Mouse (Mus musculus) CD8-positive naive resting alpha-beta T cell, adult 2 months (primary cell): ENCODE data around the gene Tnfsf14.

Source experiments
- DNase-seq, 2 experiments: peaks; one replicate each; pipeline ENCODE4 v3.0.0; 2022; ENCODE audit warnings: low read depth in 2 of 2, low spot score in 2 of 2

Gene Tnfsf14

DNA sequence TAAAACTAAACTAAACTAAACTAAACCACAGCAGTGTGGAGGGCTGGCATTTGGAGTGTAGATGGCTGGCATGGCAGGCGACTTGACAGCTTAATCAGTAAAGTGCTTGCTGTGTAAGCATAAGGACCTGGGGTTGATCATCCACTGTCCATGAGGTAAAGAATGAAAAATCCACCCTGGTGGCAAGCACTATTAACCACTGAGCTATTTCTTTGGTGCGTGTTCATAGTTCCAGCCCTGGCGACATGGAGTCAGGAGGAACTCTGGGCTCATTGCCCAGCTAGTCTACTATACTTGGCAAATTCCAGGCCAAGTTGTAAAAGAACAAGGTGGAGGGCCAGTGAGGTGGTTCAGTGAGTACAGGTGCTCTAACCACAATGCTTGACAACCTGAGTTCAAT is 14.0 kb upstream of the Tnfsf14 start:
- DNase-seq: no peak

DNA sequence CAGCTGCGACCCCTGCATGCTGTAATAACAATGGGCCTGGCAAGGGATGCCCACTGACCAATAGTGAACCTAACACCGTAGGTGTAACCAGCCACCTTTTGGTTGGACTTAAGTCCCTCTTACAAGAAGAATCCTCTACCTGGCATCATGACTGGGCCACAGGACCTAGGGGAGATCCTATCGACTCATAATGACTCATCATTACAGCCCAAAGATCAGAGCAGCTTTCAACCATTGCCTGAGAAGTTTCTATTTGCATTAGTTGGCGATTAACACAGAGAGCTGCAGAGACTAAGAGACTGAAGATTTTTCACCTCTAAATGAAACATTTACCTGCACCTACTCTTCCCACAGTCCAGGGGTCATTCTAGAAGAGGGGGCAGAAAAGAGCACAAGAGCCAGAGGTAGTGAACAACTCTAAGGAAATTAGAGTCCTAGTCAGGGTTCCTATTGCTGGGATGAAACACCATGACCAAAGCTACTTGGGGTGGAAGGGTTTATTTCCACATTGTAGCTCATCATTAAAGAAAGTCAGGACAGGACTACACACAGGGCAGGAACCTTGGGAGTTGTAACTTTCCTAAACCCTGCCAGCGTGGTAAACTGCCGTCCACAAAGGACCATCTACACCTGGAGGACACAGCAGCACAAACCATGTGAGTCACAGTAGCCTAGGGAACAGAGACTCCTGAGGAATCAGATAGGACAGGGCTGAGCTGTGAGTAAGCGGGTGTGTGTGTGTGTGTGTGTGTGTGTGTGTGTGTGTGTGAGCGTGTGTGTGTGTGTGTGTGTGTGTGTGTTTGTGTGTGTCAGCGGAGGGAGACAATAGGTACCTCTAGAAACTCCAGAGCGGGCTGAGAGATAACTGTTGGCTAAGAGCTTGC is 8.1 kb upstream of the Tnfsf14 start:
- no peak for DNase-seq

DNA sequence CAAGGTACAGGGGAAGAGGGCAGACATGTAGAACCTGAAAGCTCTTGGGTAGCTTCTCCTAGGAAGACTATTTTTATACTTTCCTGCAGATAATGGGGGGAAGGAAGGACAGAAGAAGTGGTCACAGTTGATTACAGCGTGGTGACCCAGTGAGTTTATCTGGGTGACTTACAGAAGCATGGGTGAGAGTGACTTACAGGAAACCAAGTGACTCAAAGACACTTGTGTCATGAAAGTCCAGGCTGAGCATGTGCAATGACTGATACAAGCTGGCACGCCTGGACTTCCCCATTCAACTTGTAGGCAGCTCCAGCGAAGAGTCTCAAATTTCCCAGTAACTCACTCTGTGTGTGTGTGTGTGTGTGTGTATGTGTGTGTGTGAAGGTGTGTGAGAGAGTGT is 4.3 kb upstream of the Tnfsf14 start:
- DNase-seq: no peak

DNA sequence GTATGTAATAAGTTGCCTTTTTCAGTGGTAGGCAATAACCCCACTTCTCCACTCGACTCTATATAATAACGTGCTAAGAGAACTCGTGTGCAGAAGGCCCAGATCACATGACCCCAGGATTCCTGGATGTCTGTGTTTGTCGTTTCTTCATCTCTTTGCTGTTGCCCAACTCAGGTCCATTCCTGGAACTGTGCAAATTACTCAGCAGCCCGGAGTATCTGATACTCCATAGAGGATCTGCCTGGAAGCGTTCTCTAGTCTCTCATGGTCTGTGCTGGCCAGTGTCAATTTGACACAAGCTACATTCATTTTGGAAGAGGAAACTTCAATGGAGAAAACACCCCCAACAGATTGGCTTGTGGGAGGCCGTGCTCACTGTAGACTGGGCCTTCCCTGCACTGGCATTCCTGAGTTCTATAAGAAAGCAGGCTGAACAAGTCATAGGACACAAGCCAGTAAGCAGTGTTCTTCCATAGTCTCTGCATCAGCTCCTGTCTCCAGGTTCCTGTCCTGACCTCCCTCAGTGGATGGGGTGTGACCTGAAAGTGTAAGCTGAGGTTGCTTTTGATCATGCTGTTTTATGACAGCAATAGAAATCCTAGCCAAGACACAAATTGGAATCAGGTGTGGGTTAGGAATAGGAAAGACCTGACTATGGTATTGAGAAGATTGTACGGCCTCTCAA is 1.5 kb upstream of the Tnfsf14 start:
- no peak for DNase-seq

DNA sequence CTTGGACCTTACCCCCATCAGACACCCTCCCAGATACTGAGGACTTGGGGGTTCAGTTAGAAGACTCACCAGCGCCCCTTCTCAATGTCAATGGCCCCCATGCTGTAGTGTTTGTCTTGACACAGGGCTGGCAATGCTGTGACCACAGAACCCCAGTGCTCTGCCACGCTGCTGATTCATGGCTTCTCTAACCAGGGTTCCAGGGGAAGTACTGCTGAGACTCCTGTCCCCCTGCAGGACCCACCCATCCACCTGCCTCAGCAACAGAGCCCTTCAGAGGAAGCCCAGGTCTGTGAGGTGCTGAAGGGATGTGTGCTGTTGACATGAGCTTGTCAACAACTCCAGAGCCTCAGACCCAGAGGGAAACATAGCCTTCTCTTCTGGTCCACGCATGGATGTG is 794 bp upstream of the Tnfsf14 start:
- no peak for DNase-seq

DNA sequence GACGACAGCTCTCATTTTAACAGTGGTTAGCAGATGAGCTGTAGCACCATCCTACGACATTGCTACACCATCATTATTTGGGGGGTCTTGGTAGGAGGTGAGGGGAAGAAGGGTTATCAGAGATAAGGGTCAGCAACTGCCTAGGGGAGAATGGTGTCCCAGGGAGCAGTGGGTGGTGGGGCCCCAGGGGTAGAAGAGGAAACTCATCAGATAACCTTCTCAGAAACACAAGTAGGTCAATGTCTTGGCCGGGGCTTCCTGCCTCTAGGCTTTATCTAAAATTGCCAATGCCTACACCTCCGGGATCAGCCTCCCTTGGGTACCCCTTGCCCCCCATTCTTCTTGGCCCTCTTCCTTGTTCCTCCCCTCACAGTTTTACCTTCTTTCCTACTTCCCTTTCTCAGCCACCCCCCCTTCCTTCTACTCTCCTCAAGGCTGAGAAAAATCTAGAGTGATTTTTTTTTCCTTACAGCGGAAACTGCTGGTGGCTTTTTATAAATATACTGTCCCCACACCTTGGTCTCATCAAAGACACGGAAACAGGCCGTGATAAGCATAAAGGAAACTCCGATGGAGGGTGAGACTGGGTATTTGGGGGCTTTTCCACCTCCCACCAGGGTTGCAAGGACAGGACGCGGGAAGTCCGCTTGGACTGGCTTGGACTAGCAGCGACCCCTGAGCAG is 5.3 kb downstream of the Tnfsf14 start:
- DNase-seq: no peak

DNA sequence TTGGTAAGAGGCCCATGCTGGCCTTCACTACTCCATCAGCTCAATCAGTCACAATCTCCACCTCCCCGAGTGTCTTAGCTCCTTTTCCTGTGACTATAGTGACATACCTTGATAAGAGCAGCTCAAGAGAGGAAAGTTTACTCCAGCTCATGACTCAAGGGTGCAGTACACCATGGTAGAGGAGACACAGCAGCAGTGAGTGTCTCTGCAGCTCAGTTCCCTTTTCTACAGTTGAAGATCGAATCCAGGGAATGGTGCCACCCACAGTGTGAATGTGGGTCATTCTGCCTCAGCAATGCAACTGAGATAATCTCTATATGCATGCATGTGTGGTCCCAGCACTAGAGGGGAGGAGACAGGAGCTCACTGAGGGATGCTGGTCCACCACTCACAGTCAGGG is 8.3 kb downstream of the Tnfsf14 start:
- no peak for DNase-seq

DNA sequence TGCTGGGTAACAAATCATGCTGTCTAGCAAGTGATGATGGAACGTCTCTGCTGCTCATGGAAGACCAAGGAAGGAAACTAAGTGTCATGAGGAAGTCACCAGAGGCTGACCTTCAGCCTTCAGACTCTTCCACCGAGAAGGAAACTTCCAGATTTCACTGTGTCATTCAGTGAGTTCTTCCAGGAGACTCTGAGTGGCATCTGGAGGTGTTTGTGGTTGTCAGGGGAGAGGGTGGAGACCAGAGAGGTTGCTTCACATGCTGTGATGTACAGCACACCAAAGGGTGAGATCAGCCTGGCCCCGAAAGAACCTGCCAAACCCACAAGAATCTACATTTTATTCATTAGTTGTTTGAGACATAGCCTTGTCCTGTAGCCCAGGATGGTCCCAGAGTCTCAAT is 11.1 kb downstream of the Tnfsf14 start:
- DNase-seq: no peak

DNA sequence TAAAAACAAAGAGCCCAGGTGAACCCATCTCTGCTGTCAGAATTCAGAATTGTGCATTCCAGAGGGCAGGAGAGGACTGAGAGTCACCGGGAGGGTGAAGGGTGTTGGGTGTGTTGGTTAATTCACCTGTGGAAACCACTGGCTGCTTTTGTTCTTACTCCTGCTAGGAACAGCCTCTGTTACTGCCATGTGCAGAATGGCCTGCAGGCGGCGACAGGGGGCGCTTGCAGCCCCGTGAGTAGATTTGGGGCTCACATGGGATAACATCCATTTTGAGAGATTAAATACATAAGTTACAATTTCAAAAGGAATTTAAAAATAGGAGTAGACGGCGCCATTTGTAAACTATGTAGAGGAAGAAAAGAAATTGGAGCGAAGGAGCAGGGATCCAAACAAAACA is 13.6 kb downstream of the Tnfsf14 start:
- peak; percentile 37 to 56 for DNase-seq

DNA sequence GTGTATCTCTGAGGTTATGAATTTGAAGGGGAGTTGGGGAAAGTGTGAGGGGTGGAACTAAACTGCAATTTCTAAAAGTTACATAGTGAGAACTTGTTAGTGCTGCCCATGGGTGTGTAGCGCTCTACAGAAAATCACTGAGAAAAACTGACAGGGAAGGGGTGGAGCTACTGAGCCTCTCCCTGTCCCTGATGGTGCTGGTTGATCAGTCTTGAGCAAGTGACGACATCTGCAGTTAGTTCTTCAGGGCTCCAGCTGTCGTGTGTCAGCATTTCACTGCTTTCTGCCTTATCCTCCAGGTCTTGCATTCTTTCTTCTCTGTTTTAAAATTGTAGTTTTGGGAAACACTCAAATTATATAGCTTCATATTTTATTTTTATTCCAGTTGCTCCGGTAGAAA is 20.6 kb downstream of the Tnfsf14 start:
- no peak for DNase-seq

DNA sequence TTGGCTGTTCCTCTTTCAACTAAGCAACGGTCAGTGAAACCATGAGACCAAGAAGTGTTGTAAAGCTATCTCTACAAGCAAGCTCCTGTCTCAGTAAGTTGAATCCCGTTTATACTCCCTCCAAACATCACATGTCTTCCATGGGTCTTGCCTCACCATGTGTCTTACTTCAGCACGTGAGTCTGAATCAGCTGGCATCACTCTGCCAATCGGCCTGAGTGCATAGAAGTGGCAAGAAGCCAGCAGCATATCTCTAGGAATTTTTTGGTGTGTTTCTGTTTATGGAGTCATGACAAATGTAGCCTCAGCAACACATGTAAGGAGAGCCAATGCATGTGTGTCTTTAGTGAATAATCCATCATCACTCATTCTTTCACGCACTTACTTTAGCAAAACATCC is 21.6 kb downstream of the Tnfsf14 start:
- DNase-seq: no peak

DNA sequence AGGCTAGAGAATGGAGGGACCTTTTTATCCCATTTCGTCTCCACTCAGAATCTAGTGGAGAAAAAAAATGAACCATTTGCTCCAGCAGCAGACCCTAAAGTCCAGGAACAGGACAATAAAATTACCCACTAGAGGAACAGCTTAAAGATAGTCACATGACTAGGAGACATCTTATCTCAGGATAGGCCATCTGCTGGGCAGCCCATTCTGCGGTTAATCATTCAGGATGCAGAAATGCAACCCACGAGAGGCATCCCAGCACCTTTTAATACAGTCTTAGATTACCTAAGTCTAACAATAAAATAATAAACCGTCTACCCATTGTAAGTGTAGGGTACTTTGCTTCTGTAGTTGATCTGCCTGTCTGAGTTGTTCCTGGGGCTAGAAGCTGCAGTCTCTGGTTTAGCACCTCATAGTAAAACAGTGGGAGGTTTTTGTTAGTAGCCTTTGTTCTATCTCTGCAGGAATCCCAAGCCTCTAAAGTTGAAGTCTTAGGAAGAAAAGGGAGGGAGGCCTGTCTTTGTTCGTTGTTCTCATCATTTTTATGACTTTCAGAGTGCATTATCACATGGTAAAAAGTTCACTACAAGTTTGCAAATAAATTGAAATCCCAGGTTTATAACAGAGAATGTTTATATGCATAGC is 23.2 kb downstream of the Tnfsf14 start:
- no peak for DNase-seq

DNA sequence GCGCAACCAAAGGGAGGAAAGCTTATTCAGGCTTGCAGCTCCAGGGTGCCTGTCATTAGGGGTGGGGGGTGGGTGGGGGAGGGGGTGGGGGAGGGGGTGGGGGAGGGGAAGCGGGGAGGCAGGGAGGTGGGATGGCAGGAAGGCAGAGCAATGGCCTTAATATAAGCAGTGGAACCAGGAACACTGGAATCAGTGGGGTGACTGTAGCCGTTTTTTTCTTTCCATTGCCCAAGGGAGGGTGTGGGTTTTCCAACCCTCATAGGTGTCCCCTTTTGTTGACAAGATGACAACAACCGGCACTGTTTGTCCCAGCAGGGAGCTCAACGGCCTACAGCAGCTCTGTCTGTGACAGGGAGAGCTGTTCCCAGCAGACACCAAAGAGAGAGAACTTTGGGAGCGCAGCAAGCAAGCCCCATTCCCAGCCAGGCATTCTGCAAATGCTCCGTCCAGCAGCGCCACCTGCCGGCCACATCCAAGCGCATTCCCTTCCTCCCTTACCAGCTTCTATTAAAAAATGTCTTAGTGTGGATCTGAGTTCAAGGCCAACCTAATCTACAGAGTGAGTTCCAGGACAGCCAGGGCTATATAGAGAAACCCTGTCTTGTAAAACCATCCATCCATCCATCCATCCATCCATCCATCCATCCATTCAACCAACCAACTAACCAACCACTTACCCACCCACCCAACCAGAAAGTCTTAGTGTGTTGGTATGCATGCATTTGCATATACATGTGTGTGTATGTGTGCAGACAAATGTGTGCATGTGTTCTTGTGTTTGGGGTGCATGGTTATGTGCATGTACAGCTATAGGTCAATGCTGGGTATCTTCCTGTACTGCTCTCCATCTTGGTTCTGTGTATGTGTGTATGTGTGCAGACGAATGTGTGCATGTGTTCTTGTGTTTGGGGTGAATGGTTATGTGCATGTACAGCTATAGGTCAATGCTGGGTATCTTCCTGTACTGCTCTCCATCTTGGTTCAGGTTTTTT is 26.9 kb downstream of the Tnfsf14 start:
- peak; percentile 76 to 80 for DNase-seq

DNA sequence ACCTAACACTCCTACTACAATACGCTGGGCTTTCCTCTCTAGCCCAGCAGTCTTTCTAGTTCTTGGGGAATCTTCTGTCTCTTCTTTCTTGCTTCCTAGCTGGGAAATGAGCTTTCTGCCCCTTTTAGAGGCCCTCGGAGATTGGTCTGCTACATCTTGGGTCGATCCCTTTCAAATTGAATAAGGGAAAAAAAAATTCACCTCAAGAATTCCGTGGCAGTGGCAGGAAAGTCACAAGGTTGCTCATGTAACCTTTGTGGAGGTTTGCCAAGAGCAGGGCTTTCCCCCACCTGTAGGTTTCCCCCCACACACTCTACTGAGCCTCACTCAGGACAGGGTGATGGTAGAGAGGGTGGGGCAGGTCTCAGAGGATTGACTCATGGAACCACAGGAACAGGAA is 40.2 kb downstream of the Tnfsf14 start:
- DNase-seq: no peak

DNA sequence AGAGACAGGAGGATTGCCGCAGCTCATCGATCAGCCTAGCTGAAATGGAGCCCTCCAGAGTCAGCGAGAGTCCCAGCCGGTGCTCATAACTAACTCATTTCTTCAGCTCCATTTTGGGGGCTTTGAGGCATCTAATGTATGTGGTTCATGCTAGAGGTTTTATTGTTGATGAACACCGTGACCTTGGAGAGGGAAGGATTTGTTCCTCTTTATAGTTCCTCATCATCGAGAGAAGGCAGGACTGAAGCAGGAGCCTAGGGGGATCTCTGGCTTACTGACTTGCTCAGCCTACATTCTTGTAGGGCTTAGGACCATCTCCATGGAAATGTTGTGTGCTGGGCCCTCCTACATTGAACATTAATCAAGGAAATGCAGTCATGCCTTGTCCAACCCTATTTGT is 41.0 kb downstream of the Tnfsf14 start:
- DNase-seq: no peak

DNA sequence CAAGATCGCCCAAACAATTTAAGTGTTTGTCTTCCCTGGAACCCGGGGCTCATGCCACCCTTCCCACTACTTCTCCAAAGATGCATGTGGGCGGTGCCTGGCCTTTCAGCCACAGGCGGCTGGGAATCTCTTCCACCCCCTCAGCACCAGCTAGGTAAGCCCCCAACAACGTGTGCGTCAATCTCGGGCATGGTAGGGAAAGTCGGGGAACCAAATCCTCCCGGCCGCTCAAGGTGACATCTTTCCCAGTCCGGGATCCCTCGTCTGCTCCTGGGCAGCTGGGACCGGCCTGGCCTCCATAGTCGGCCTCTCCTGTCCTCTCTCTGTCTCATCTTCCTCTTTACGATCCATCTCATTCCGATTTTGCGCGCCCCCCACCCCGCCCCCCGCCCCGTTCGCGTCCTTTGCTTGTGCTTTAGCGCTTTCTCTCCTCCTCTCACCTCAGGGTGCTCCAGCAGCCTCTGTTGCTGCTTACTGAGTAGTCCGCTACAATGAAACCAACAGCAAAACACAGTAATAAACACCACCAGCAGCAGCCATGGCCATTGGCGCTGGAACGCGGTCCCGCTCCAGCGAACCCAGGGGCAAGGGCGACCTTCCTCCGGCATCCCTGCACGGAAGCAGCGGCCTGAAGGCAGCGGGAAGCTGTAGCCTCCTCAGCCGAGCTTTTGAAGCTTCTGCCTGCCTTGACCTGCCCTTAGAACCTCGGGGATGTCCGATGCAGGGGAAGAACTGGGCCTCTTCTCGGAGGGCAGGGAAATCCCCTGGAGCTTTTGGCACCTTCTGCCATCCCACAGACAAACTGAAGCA is 44.8 kb downstream of the Tnfsf14 start, which contains the start of gene Cd70:
Cd70 (minus strand) TSS at position 784 of the 810 bp plus-strand sequence.
- DNase-seq: no peak

DNA sequence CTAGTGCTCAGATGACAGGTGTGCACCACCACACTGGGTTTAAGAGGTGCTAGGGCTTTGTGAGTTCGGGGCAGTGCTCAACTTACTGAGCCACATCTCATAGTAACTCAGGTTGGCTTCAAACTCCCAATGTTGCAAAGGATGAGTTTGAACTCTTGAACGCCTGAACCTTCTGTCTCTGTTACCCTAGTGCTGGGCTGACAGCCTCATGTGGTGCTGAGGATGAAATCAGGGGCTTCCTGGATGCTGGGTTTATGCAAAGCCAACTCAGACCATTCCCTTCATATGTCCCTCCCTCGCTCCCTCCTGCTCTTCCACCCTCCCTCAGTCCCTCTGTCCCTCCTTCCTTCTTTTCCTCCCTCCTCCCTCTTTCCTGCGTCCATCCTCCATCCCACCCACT is 45.6 kb downstream of the Tnfsf14 start:
- no peak for DNase-seq

DNA sequence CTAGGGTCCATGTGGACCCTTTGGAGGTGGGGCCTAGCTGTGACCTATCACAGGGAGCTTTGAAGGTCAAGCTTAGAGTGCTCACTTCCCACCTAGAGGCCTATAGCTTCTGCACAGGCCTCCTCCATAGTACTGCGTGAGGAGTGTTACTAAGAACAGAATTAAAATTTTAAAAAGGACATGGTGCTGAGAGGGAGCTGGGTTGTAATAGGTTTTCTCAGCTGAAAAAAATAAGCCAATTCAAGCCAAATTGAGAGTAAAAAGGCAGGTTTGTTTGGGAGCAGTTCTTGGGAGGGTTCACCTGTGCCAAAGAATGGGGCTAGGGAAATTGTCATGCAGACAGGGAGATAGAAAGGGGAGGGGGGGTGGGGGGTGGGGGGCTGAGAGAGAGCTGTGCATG is 48.9 kb downstream of the Tnfsf14 start:
- DNase-seq: no peak

DNA sequence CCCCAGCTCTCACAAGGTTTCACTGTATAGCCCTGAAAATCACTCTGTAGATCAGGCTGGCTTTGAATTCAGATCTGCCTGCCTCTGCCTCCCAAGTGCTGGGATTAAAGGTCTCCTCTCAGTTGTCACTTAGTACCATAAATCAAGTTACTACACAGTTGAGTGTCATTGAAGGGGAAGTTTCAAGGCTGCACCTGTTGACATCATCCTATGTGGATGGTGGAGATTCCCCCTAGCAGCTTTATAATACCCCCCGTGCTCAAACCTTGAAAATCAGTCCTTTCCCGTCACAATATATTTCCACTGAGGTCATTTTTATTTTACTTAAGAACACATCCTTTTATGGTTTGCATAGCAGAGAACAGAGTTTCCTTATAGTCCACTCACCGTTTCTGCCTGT is 50.3 kb downstream of the Tnfsf14 start:
- DNase-seq: no peak
